Mouse (Mus musculus) intestine, embryonic 14.5 days (tissue): Measurements from ENCODE around the gene Hkdc1. TPM values are rescaled to one million over a fixed set of nuclear protein-coding genes. Genes with fewer than 3 reads are reported as not detected.

Source experiments
- ATAC-seq: fragments of 200-750 bp; cut with Nextera tagmentation; replicated peaks from 2 replicates; pipeline ENCODE4 v1.8.0; 2017; ENCODE audit warnings: low read depth, moderate number of reproducible peaks, moderate TSS enrichment, moderate library complexity; ENCODE audit not compliant: low FRiP score, low TSS enrichment
- DNase-seq: peaks from one replicate; pipeline ENCODE4 v3.0.0-alpha.2; 2018; ENCODE audit warnings: low spot score
- H3K27ac ChIP-seq: fragments of 300-500 bp; sonication (generic); 2 replicates; pipeline ENCODE4 v1.5.1; 2014; ENCODE audit warnings: low read depth, mild to moderate bottlenecking, control low read depth
- H3K27me3 ChIP-seq: fragments of 300-500 bp; sonication (generic); replicated peaks from 2 replicates; pipeline ENCODE4 v1.6.1; 2014; ENCODE audit warnings: low read length, control low read depth; ENCODE audit not compliant: control insufficient read depth, insufficient read depth
- H3K36me3 ChIP-seq: fragments of 300-500 bp; sonication (generic); 2 replicates; pipeline ENCODE4 v1.6.1; 2014; ENCODE audit warnings: low read length, control low read depth; ENCODE audit not compliant: control insufficient read depth, insufficient read depth
- H3K4me1 ChIP-seq: fragments of 300-500 bp; sonication (generic); replicated peaks from 2 replicates; pipeline ENCODE4 v1.6.1; 2014; ENCODE audit warnings: low read length, control low read depth, mixed read lengths; ENCODE audit not compliant: control insufficient read depth, insufficient read depth
- H3K4me2 ChIP-seq: fragments of 300-500 bp; sonication (generic); 2 replicates; pipeline ENCODE4 v1.6.1; 2014; ENCODE audit warnings: low read length
- H3K4me3 ChIP-seq: fragments of 300-500 bp; sonication (generic); 2 replicates; pipeline ENCODE4 v1.5.1; 2014; ENCODE audit warnings: low read depth, low read length, control low read depth, mixed read lengths
- H3K9ac ChIP-seq: fragments of 300-500 bp; sonication (generic); 2 replicates; pipeline ENCODE4 v1.6.1; 2014; ENCODE audit warnings: mild to moderate bottlenecking, low read length
- H3K9me3 ChIP-seq: fragments of 300-500 bp; sonication (generic); 2 replicates; pipeline ENCODE4 v1.6.1; 2016; ENCODE audit warnings: low read length, control low read depth; ENCODE audit not compliant: control insufficient read depth
- WGBS: fragments of 180-500 bp; shearing (Covaris S2); extraction: QIAGEN DNeasy Blood & Tissue Kit; methylation state at CpG from one replicate; pipeline ENCODE4 v1.1.7; 2014; 5-methylcytosine and 5-hydroxymethylcytosine counted together
- polyA plus RNA-seq: library from polyadenylated mRNA; unstranded; fragments of >200 nt; fragmentation: Nextera tagmentation; extraction: Ambion mirVana; gene quantifications from 2 replicates; pipeline ENCODE4 v1.2.1, GENCODE M21; 2014

The Hkdc1 gene
- polyA plus RNA-seq, 1 experiment from 2014 or later: 5.8 TPM

- DNase-seq: no peak
- H3K36me3 ChIP-seq: no peaks in the 10 kb centered on the region
- H3K4me3 ChIP-seq: no peak overlapping the region
- 80% methylated on average over 17 of the region's 17 CpGs for WGBS
- H3K27ac ChIP-seq: no peak overlapping the region
- no peaks in the 10 kb centered on the region for H3K27me3 ChIP-seq
- no peak overlapping the region for H3K4me2 ChIP-seq
- no peak overlapping the region for H3K9ac ChIP-seq
- no peaks in the 10 kb centered on the region for H3K4me1 ChIP-seq
- ATAC-seq: no peak
- no peaks in the 10 kb centered on the region for H3K9me3 ChIP-seq
Measured at GRCm38 (mm10) chr10:62356105-62356730, 66.1 kb downstream of the Hkdc1 start.

- no peak for DNase-seq
- Histone ChIP-seq H3K9me3 (peaks cover 3% of the 10 kb centered on the region; the same call in 1 of the 2 replicates), H3K36me3 (no peaks in the 10 kb centered on the region), H3K4me2 (no peak overlapping the region), H3K4me3 (no peak overlapping the region), H3K4me1 (peaks cover 4% of the 10 kb centered on the region), H3K27ac (no peak overlapping the region), H3K9ac (no peak overlapping the region), H3K27me3 (no peaks in the 10 kb centered on the region)
- 71% methylated on average over 5 of the region's 5 CpGs for WGBS
- no peak for ATAC-seq
Measured at GRCm38 (mm10) chr10:62345147-62345546, 77.1 kb downstream of the Hkdc1 start.

GRCm38 (mm10) chr10:62344004-62344752 lies 78.1 kb downstream of the Hkdc1 start:
- ATAC-seq (no peak), DNase-seq (no peak)
- Histone ChIP-seq H3K4me1 (peaks cover 8% of the 10 kb centered on the region), H3K4me3 (no peak overlapping the region), H3K9ac (no peak overlapping the region), H3K9me3 (peaks cover 3% of the 10 kb centered on the region; the same call in 1 of the 2 replicates), H3K27ac (no peak overlapping the region), H3K27me3 (no peaks in the 10 kb centered on the region), H3K4me2 (no peak overlapping the region), H3K36me3 (no peaks in the 10 kb centered on the region)
- WGBS: 69% methylated on average over 9 of the region's 9 CpGs

- H3K4me3 ChIP-seq: no peak overlapping the region
- H3K9ac ChIP-seq: no peak overlapping the region
- 90% methylated on average over 6 of the region's 6 CpGs for WGBS
- H3K27me3 ChIP-seq: no peaks in the 10 kb centered on the region
- no peak overlapping the region for H3K4me2 ChIP-seq
- H3K9me3 ChIP-seq: no peaks in the 10 kb centered on the region
- no peaks in the 10 kb centered on the region for H3K36me3 ChIP-seq
- ATAC-seq: no peak
- H3K4me1 ChIP-seq: peaks cover 12% of the 10 kb centered on the region
- no peak overlapping the region for H3K27ac ChIP-seq
- DNase-seq: no peak
Measured at GRCm38 (mm10) chr10:62342512-62342911, 79.8 kb downstream of the Hkdc1 start.

- no peak for ATAC-seq
- H3K4me2 ChIP-seq: no peak overlapping the region
Measured at GRCm38 (mm10) chr10:62341956-62342355, 80.3 kb downstream of the Hkdc1 start.

GRCm38 (mm10) chr10:62340991-62341390 lies 81.3 kb downstream of the Hkdc1 start:
- peaks cover 12% of the 10 kb centered on the region for H3K4me1 ChIP-seq
- H3K4me2 ChIP-seq: peak overlapping the region; percentile 69
- DNase-seq (no peak), ATAC-seq (no peak)
- H3K9ac ChIP-seq: peak overlapping the region; percentile 55
- 27% methylated on average over 3 of the region's 3 CpGs for WGBS
- no peak overlapping the region; the same call in 1 of the 2 replicates for H3K27ac ChIP-seq
- peak overlapping the region; percentile 70 for H3K4me3 ChIP-seq
- H3K27me3 ChIP-seq: no peaks in the 10 kb centered on the region
- H3K36me3 ChIP-seq: no peaks in the 10 kb centered on the region
- no peaks in the 10 kb centered on the region for H3K9me3 ChIP-seq

More at GRCm38 (mm10) chr10:62341956-62342355, 80.3 kb downstream of the Hkdc1 start:
- Histone ChIP-seq H3K9me3 (no peaks in the 10 kb centered on the region), H3K36me3 (no peaks in the 10 kb centered on the region), H3K27me3 (no peaks in the 10 kb centered on the region), H3K27ac (no peak overlapping the region), H3K4me1 (peaks cover 12% of the 10 kb centered on the region), H3K4me3 (no peak overlapping the region), H3K9ac (no peak overlapping the region)
- WGBS: 82% methylated on average over 4 of the region's 4 CpGs
- DNase-seq: no peak

GRCm38 (mm10) chr10:62340095-62340731 lies 82.1 kb downstream of the Hkdc1 start:
- H3K9ac ChIP-seq: peak overlapping the region; percentile 55
- DNase-seq (peak; percentile 99), ATAC-seq (peak; percentile 97)
- under 1% methylated on average over 38 of the region's 38 CpGs for WGBS
- peaks cover 12% of the 10 kb centered on the region for H3K4me1 ChIP-seq
- peak overlapping the region; percentile 70 for H3K4me3 ChIP-seq
- H3K36me3 ChIP-seq: no peaks in the 10 kb centered on the region
- peak overlapping the region; percentile 86 for H3K27ac ChIP-seq
- no peaks in the 10 kb centered on the region for H3K27me3 ChIP-seq
- H3K9me3 ChIP-seq: no peaks in the 10 kb centered on the region
- peak overlapping the region; percentile 69 for H3K4me2 ChIP-seq

GRCm38 (mm10) chr10:62339211-62340094 lies 82.8 kb downstream of the Hkdc1 start:
- Histone ChIP-seq H3K27me3 (no peaks in the 10 kb centered on the region), H3K36me3 (no peaks in the 10 kb centered on the region), H3K9me3 (no peaks in the 10 kb centered on the region), H3K27ac (peak overlapping the region; percentile 86), H3K9ac (peak overlapping the region; percentile 45), H3K4me1 (peaks cover 12% of the 10 kb centered on the region), H3K4me3 (peak overlapping the region; percentile 70), H3K4me2 (peak overlapping the region; percentile 69)
- peak; percentile 64 for DNase-seq
- peak; percentile 33 for ATAC-seq
- 5% methylated on average over 45 of the region's 45 CpGs for WGBS
